Mouse (Mus musculus) spleen, postnatal 4 days (tissue): ENCODE data around the gene Gm16513.
"Not testable (repeated sequence)": the region's sequence is repeated elsewhere in the genome, so short reads cannot be mapped to it uniquely, and the experiment has no call there.

ENCODE experiments used
- DNase-seq, 2 experiments: peaks; one replicate each; pipeline ENCODE4 v3.0.0; 2022; ENCODE audit warnings: low spot score in 2 of 2

Gene Gm16513

DNA sequence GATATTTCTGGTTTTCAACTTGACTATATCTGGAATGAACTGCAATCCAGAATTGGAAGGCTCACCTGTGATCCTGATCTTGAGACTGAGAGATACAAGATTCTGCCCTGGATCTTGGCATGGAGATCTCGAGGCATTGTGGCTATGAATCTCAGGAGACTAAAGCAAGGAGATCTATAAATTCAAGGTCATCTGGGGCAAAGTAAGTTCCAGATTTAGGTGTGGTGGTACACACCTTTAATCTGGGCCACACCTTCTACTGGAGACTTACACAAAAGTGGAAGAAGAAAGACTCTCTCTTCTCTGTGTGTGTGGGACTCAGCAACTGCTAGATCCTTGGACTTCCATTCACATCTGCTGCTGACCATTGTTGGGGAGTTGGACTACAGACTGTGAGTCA, at the start of gene Gm16513:
Gene Gm16513 (plus strand): TSS at position 301 of the 400 bp plus-strand sequence.
- not testable (repeated sequence) for DNase-seq
